Mouse (Mus musculus): ENCODE data around the gene Ten1.

- TF ChIP-seq CTCF (IDR thresholded peaks at IDR 0.05; ENCODE audit: low read depth, low read length) (no peak), TAL1 (conservative IDR thresholded peaks at IDR 0.05; ENCODE audit: low read depth, low read length) (no peak), GATA1 (IDR thresholded peaks at IDR 0.05; ENCODE audit: borderline replicate concordance, low read length) (no peak), POLR2AphosphoS5 (IDR thresholded peaks at IDR 0.05; ENCODE audit: insufficient replicate concordance, low read depth, low read length) (no peak)
These were observed 57.5 kb downstream of the Ten1 start for GRCm38 (mm10) chr11:116255982-116256675.
